Mouse (Mus musculus): ENCODE results near the gene Btg2. TPM values are rescaled to one million over a fixed set of nuclear protein-coding genes. Genes with fewer than 3 reads are reported as not detected.

Btg2 gene
- total and polyA plus RNA-seq, 3 experiments = 7.2 to 19.7 (median 11.6) TPM

DNA sequence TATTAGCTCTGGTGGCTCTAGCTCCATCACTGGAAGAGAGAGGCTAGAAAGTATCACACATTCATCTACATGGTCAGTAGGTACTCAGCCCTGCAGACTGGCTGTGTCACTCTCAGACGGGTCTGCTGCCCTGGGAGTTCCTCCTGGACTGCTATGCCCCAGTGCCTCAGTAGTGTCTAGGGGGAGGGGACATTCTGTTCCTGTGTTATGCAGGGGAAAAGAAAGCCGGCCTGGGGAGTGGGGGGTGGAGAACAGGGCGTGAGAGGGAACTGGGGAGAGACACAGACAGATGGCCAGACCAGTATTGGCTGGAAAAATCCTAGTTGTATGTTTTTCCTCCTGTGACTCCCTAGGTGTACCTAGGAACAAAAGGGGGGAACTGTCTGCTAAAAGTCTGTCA, 7.1 kb upstream of the Btg2 start:
- no peak overlapping the region for H3K27ac ChIP-seq (ENCODE audit: insufficient read depth, low read depth)
- H3K4me1 ChIP-seq (ENCODE audit: control insufficient read depth in 1 of 2, insufficient read depth in 2 of 2) = peaks cover 12 to 30% of the 10 kb centered on the region in 2 experiments
- dilution Hi-C loops (cut with MboI; ENCODE audit: extremely low pct_ligation_motif_present, extremely low pct_unique_long_range_greater_than_20kb, low sequenced_read_pairs) (no loop called here), in situ Hi-C loops (cut with MboI; ENCODE audit: low pct_ligation_motif_present, low pct_unique_long_range_greater_than_20kb, low sequenced_read_pairs) (no loop called here)
- DNase-seq (ENCODE audit: extremely low read depth) = no peak
- TF ChIP-seq JUN (IDR thresholded peaks at IDR 0.05; ENCODE audit: insufficient read depth, low read depth, low read length) = no peak
- no peak overlapping the region for H3K9ac ChIP-seq (ENCODE audit: insufficient read depth, low read depth)
- H3K79me2 ChIP-seq (replicated peaks; ENCODE audit: control insufficient read depth, extremely low read depth, insufficient read depth, poor library complexity, severe bottlenecking) = no peaks in the 10 kb centered on the region
- no peaks in the 10 kb centered on the region for H3K36me3 ChIP-seq (replicated peaks in 1 of 2; ENCODE audit: control insufficient read depth in 1 of 2, insufficient read depth in 1 of 2, low read length in 1 of 2)
- no peak overlapping the region for H3K4me2 ChIP-seq (ENCODE audit: insufficient read depth, low read depth, poor library complexity, severe bottlenecking)
- H3K9me3 ChIP-seq (replicated peaks; ENCODE audit: low read length) = no peaks in the 10 kb centered on the region
- H3K4me3 ChIP-seq (replicated peaks in 1 of 3; ENCODE audit: low read depth in 2 of 3, low read length in 2 of 3, poor library complexity in 1 of 3) = no peak overlapping the region
- peaks cover 31% of the 10 kb centered on the region for H3K27me3 ChIP-seq (replicated peaks)

DNA sequence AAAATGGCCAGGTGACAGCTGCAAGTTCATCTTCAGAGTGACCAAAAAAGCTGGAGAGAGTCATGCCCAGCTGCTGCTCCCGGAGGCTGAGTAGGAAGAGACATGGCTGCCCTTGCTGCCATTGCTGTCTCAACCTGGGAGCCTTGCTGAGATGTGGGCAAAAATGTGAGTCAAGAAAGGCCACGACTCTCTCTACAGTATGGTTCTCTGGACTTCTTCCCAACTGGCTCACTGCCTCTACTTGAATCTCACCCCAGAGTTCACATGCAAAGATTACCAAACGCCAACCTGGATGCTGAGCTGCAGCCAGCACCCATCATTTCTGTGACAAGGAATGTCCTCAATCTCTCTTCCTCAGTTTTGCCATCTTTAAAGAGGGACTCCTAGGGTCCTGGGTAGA, 5.2 kb upstream of the Btg2 start:
- DNase-seq (ENCODE audit: extremely low read depth) = no peak
- H3K9me3 ChIP-seq (replicated peaks; ENCODE audit: low read length) = no peaks in the 10 kb centered on the region
- H3K27me3 ChIP-seq (replicated peaks) = peaks cover 37% of the 10 kb centered on the region
- TF ChIP-seq MAX (IDR thresholded peaks at IDR 0.05; ENCODE audit: low read length) (no peak), BHLHE40 (IDR thresholded peaks at IDR 0.05; ENCODE audit: low read depth, low read length) (no peak), NELFE (IDR thresholded peaks at IDR 0.05; ENCODE audit: low read depth, low read length) (no peak), USF2 (conservative IDR thresholded peaks at IDR 0.05; ENCODE audit: low read depth, low read length) (no peak), SIN3A (IDR thresholded peaks at IDR 0.05; ENCODE audit: low read length) (no peak), POLR2AphosphoS2 (IDR thresholded peaks at IDR 0.05; ENCODE audit: low read depth, low read length) (no peak), JUN (IDR thresholded peaks at IDR 0.05; ENCODE audit: insufficient read depth, low read depth, low read length) (no peak), RAD21 (IDR thresholded peaks at IDR 0.05; ENCODE audit: low read depth, low read length) (no peak), PAX5 (IDR thresholded peaks at IDR 0.05; ENCODE audit: low read length) (no peak), NRF1 (IDR thresholded peaks at IDR 0.05; ENCODE audit: low read depth, low read length) (no peak), ETS1 (conservative IDR thresholded peaks at IDR 0.05; ENCODE audit: low read depth, low read length) (no peak)
- in situ Hi-C loops (cut with MboI; ENCODE audit: low pct_ligation_motif_present, low pct_unique_long_range_greater_than_20kb, low sequenced_read_pairs) (no loop called here), dilution Hi-C loops (cut with MboI; ENCODE audit: extremely low pct_ligation_motif_present, extremely low pct_unique_long_range_greater_than_20kb, low sequenced_read_pairs) (no loop called here)
- H3K4me2 ChIP-seq (ENCODE audit: insufficient read depth, low read depth, poor library complexity, severe bottlenecking) = no peak overlapping the region
- no peaks in the 10 kb centered on the region for H3K79me2 ChIP-seq (replicated peaks; ENCODE audit: control insufficient read depth, extremely low read depth, insufficient read depth, poor library complexity, severe bottlenecking)
- H3K4me1 ChIP-seq (ENCODE audit: control insufficient read depth in 1 of 2, insufficient read depth in 2 of 2) = peaks cover 20 to 44% of the 10 kb centered on the region in 2 experiments
- no peak overlapping the region for H3K4me3 ChIP-seq (replicated peaks in 1 of 3; ENCODE audit: low read depth in 2 of 3, low read length in 2 of 3, poor library complexity in 1 of 3)
- H3K27ac ChIP-seq (ENCODE audit: insufficient read depth, low read depth) = no peak overlapping the region
- H3K36me3 ChIP-seq (replicated peaks in 1 of 2; ENCODE audit: control insufficient read depth in 1 of 2, insufficient read depth in 1 of 2, low read length in 1 of 2) = no peaks in the 10 kb centered on the region
- H3K9ac ChIP-seq (ENCODE audit: insufficient read depth, low read depth) = no peak overlapping the region

DNA sequence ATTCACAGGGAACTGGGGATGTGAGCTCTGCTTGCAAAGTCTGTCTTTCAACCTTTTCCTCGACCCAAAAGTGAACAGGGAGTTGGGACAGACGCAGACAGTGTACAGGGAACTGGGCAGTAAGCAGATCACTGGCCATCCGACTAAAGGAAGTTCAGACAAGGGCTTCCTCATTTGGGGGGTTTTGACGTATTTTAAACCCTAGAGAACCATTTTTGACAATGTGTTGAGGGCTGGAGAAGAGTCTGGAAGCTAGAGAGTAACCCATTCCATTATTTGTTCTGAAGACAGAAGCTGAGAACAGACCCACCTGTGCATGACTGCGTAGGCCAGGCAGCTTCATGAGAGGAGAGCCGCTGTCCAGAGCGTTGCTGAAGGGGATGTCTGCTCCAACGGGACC, 4.8 kb upstream of the Btg2 start:
- no peak for DNase-seq (ENCODE audit: extremely low read depth)
- Histone ChIP-seq H3K27ac (ENCODE audit: insufficient read depth, low read depth) (no peak overlapping the region), H3K9ac (ENCODE audit: insufficient read depth, low read depth) (no peak overlapping the region), H3K4me3 (replicated peaks in 1 of 3; ENCODE audit: low read depth in 2 of 3, low read length in 2 of 3, poor library complexity in 1 of 3) (no peak overlapping the region), H3K36me3 (replicated peaks in 1 of 2; ENCODE audit: control insufficient read depth in 1 of 2, insufficient read depth in 1 of 2, low read length in 1 of 2) (no peaks in the 10 kb centered on the region), H3K4me2 (ENCODE audit: insufficient read depth, low read depth, poor library complexity, severe bottlenecking) (no peak overlapping the region), H3K9me3 (replicated peaks; ENCODE audit: low read length) (no peaks in the 10 kb centered on the region), H3K4me1 (ENCODE audit: control insufficient read depth in 1 of 2, insufficient read depth in 2 of 2) (peaks cover 20 to 44% of the 10 kb centered on the region in 2 experiments), H3K79me2 (replicated peaks; ENCODE audit: control insufficient read depth, extremely low read depth, insufficient read depth, poor library complexity, severe bottlenecking) (no peaks in the 10 kb centered on the region), H3K27me3 (replicated peaks) (peaks cover 37% of the 10 kb centered on the region)
- dilution Hi-C loops (cut with MboI; ENCODE audit: extremely low pct_ligation_motif_present, extremely low pct_unique_long_range_greater_than_20kb, low sequenced_read_pairs) (no loop called here), in situ Hi-C loops (cut with MboI; ENCODE audit: low pct_ligation_motif_present, low pct_unique_long_range_greater_than_20kb, low sequenced_read_pairs) (no loop called here)
- no peak for TF ChIP-seq ZC3H11A (IDR thresholded peaks at IDR 0.05; ENCODE audit: low read depth, low read length)
- TF ChIP-seq TBP (conservative IDR thresholded peaks at IDR 0.05; ENCODE audit: low read depth, low read length) = no peak
- no peak for TF ChIP-seq MXI1 (IDR thresholded peaks at IDR 0.05; ENCODE audit: low read depth, low read length)
- no peak for TF ChIP-seq KAT2A (IDR thresholded peaks at IDR 0.05; ENCODE audit: insufficient replicate concordance, low read length)
- TF ChIP-seq NELFE (IDR thresholded peaks at IDR 0.05; ENCODE audit: low read depth, low read length) = no peak

Measured in CH12.LX (cell line).